32 mouse cellular contexts compared by ENCODE assay signal in the genomic region with DNA sequence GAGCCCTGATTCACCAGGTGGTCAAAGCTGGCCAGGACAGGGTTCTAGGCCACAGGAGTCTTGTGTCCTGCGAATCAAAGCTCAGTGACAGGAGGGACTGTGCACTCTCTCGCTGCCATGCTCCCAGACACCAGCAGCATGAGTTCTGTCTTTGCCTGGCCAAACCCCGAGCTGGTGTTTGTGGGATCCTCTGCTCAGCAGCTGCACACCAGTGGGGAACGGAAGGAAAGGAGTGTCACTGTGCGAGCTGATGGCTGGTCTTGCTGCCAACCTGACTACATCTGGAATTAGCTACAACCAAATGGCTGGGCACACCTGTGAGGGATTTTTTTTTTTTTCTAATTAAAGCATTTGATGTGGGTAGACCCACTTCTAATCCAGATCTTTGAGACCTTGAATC. TPM values are rescaled to one million over a fixed set of nuclear protein-coding genes. Genes with fewer than 3 reads are reported as not detected.
DNase-seq lines count a peak whose midpoint lies in the region; ATAC-seq and TF ChIP-seq lines count a peak whose summit lies in the region.
"Had no signal": no experiment of that assay in that cellular context is flagged by ENCODE, and none has a peak within 500 bp of the region (broad histone marks: within the 10 kb centered on the region; RNA-seq: fewer than 3 reads in every experiment).

No protein-coding gene starts in this region.

- no peak overlapping the region for H3K4me2 ChIP-seq in liver, postnatal 0 days (ENCODE audit: low read depth, low read length)
- no peak overlapping the region for H3K4me2 ChIP-seq in liver, embryonic 12.5 days
- H3K4me2 ChIP-seq: forebrain, embryonic 15.5 days; hindbrain, embryonic 15.5 days; intestine, embryonic 15.5 days; midbrain, embryonic 11.5 days; stomach, embryonic 15.5 days had no signal

- 0 out of 2 replicates have a peak overlapping the region, but pooled peaks have one; percentile 12 for H3K27ac ChIP-seq in liver, postnatal 0 days (ENCODE audit: low read depth)
- no peak overlapping the region for H3K27ac ChIP-seq in liver, embryonic 12.5 days
- no peak overlapping the region for H3K27ac ChIP-seq in MEL (ENCODE audit: control insufficient read depth, low read depth, low read length)
- H3K27ac ChIP-seq: embryonic facial prominence, embryonic 10.5 days; forebrain, embryonic 15.5 days; hindbrain, embryonic 15.5 days; intestine, embryonic 15.5 days; limb, embryonic 10.5 days; macrophage; stomach, embryonic 15.5 days had no signal

- H3K4me3 ChIP-seq in liver, postnatal 0 days (ENCODE audit: low read depth, low read length): no peak overlapping the region
- H3K4me3 ChIP-seq in liver, embryonic 12.5 days: no peak overlapping the region
- H3K4me3 ChIP-seq in MEL (ENCODE audit: control insufficient read depth in 1 of 2, insufficient read depth in 1 of 2, low read depth in 2 of 2, low read length in 2 of 2): no peak overlapping the region
- H3K4me3 ChIP-seq: embryonic facial prominence, embryonic 10.5 days; forebrain, embryonic 15.5 days; heart, embryonic 10.5 days; hindbrain, embryonic 15.5 days; intestine, embryonic 15.5 days; limb, embryonic 10.5 days; stomach, embryonic 15.5 days had no signal

- H3K36me3 ChIP-seq in liver, postnatal 0 days (replicated peaks; ENCODE audit: insufficient read depth, low read length): peaks cover 34% of the 10 kb centered on the region
- peaks cover 68% of the 10 kb centered on the region for H3K36me3 ChIP-seq in liver, embryonic 12.5 days
- peaks cover 0 to 13% of the 10 kb centered on the region in 2 experiments; a peak in 3 of 4 replicates for H3K36me3 ChIP-seq in MEL (ENCODE audit: control insufficient read depth in 1 of 2, insufficient read depth in 2 of 2, low read length in 2 of 2)

- TF ChIP-seq CTCF in liver, postnatal 0 days (IDR thresholded peaks at IDR 0.05; ENCODE audit: low read depth): no peak
- TF ChIP-seq CTCF in MEL (IDR thresholded peaks at IDR 0.05 in 2 of 3, conservative IDR thresholded peaks at IDR 0.05 in 1 of 3; ENCODE audit: control insufficient read depth in 1 of 3, insufficient read depth in 1 of 3, low read depth in 2 of 3, low read length in 3 of 3, poor library complexity in 1 of 3, severe bottlenecking in 1 of 3): no peak

- TF ChIP-seq RAD21 in MEL (IDR thresholded peaks at IDR 0.05; ENCODE audit: low read depth, low read length): no peak

- H3K4me1 ChIP-seq in liver, postnatal 0 days (ENCODE audit: insufficient read depth): peaks cover 24% of the 10 kb centered on the region
- peaks cover 37% of the 10 kb centered on the region for H3K4me1 ChIP-seq in liver, embryonic 12.5 days
- peaks cover 6 to 19% of the 10 kb centered on the region in 2 experiments for H3K4me1 ChIP-seq in MEL (ENCODE audit: control insufficient read depth in 1 of 2, insufficient read depth in 2 of 2, low read length in 2 of 2)

- no peak overlapping the region for H3K9ac ChIP-seq in liver, postnatal 0 days (replicated peaks)
- no peak overlapping the region for H3K9ac ChIP-seq in liver, embryonic 12.5 days
- no peak overlapping the region for H3K9ac ChIP-seq in MEL (ENCODE audit: control insufficient read depth, low read depth, low read length, poor library complexity, severe bottlenecking)
- H3K9ac ChIP-seq: forebrain, embryonic 15.5 days; hindbrain, embryonic 15.5 days; intestine, embryonic 15.5 days; stomach, embryonic 15.5 days had no signal

- peaks cover 10% of the 10 kb centered on the region for H3K79me2 ChIP-seq in MEL (ENCODE audit: control insufficient read depth, insufficient read depth, low read length, poor library complexity)

- H3K9me3 ChIP-seq in liver, postnatal 0 days (ENCODE audit: low read length): no peaks in the 10 kb centered on the region
- no peaks in the 10 kb centered on the region for H3K9me3 ChIP-seq in liver, embryonic 12.5 days (replicated peaks)
- H3K9me3 ChIP-seq in MEL (replicated peaks; ENCODE audit: insufficient read depth, low read length): no peaks in the 10 kb centered on the region
- H3K9me3 ChIP-seq: embryonic facial prominence, embryonic 10.5 days; forebrain, embryonic 15.5 days; G1E; heart, embryonic 10.5 days; hindbrain, embryonic 15.5 days; intestine, embryonic 15.5 days; limb, embryonic 10.5 days; stomach, embryonic 15.5 days had no signal

- no peak for TF ChIP-seq EP300 in liver, postnatal 0 days (IDR thresholded peaks at IDR 0.05; ENCODE audit: low read depth)
- no peak for TF ChIP-seq EP300 in MEL (IDR thresholded peaks at IDR 0.05; ENCODE audit: low read depth in 1 of 2, low read length in 2 of 2)

- no peaks in the 10 kb centered on the region for H3K27me3 ChIP-seq in liver, postnatal 0 days (ENCODE audit: insufficient read depth, low read length)
- no peaks in the 10 kb centered on the region for H3K27me3 ChIP-seq in liver, embryonic 12.5 days (replicated peaks)
- H3K27me3 ChIP-seq in MEL (ENCODE audit: control insufficient read depth in 1 of 2, insufficient read depth in 2 of 2, low read length in 2 of 2): no peaks in the 10 kb centered on the region
- H3K27me3 ChIP-seq: CH12.LX; forebrain, embryonic 15.5 days; hindbrain, embryonic 15.5 days; intestine, embryonic 15.5 days; stomach, embryonic 15.5 days had no signal

- no peak for ATAC-seq in liver, postnatal 0 days
- ATAC-seq in liver, embryonic 12.5 days: no peak
- no peak for ATAC-seq in activated CD4-positive, CD25-positive, alpha-beta regulatory T cell, adult 4 months
- ATAC-seq: forebrain, embryonic 15.5 days; intestine, embryonic 15.5 days; lung, postnatal 0 days had no signal

- DNase-seq in liver, postnatal 0 days: no peak
- DNase-seq in MEL (ENCODE audit: low read depth, low spot score): peak; percentile 10
- DNase-seq in naive thymus-derived CD4-positive, alpha-beta T cell, adult 2 months (ENCODE audit: low read depth): peak; percentile 39
- DNase-seq in thymus, postnatal 25 days: peak; percentile 75
- DNase-seq in ovary, postnatal 36 days (ENCODE audit: low spot score): no peak
- DNase-seq: adrenal gland, postnatal 10 days; cerebellum, adult 9-11 months; gastrocnemius, postnatal 10 days; heart, postnatal 36 days; kidney, adult 8-10 months; kidney, postnatal 10 days; liver; right cerebral cortex, postnatal 25 days had no signal

- 61% methylated on average over 5 of the region's 5 CpGs for WGBS in liver, postnatal 0 days (ENCODE audit: insufficient replicate concordance)
- 75% methylated on average over 5 of the region's 5 CpGs for WGBS in liver, embryonic 12.5 days (ENCODE audit: insufficient replicate concordance)

- no peak for TF ChIP-seq POLR2A in MEL (IDR thresholded peaks at IDR 0.05; ENCODE audit: control insufficient read depth in 1 of 2, insufficient read depth in 1 of 2, low read depth in 1 of 2, low read length in 2 of 2, poor library complexity in 1 of 2)

TF ChIP-seq in MEL, 35 proteins besides CTCF, POLR2A, EP300 and RAD21 (continues in another document):
- TF ChIP-seq ZKSCAN1 (IDR thresholded peaks at IDR 0.05; ENCODE audit: low read depth, low read length) (no peak), MYC (IDR thresholded peaks at IDR 0.05; ENCODE audit: low read depth, low read length) (no peak), ZMIZ1 (IDR thresholded peaks at IDR 0.05; ENCODE audit: low read depth, low read length) (no peak), MYB (IDR thresholded peaks at IDR 0.05; ENCODE audit: low read depth, low read length) (no peak), HCFC1 (IDR thresholded peaks at IDR 0.05; ENCODE audit: low read depth, low read length) (no peak)

RNA-seq across cellular contexts. Expression of a gene that starts 5.2 kb away (rescaled TPM):
- 18.5 and 18.9 TPM in 2 replicates for polyA plus RNA-seq in liver, postnatal 0 days (2015; fragmentation: Nextera tagmentation; extraction: Ambion mirVana)
- polyA plus RNA-seq in liver, embryonic 12.5 days (2016; fragmentation: Nextera tagmentation; extraction: Ambion mirVana): 16.6 and 17.3 TPM in 2 replicates
- total RNA-seq in MEL (2012; rRNA removed): 12.0 and 18.6 TPM in 2 replicates
- polyA plus RNA-seq in MEL (2012; ENCODE audit: insufficient read depth in 1 of 2, insufficient read length in 2 of 2, low read depth in 1 of 2, low replicate concordance in 2 of 2, missing spikeins in 1 of 2): 10 to 100 TPM in 1 of 2 experiments, not detected in 1; 37.7 TPM
- polyA plus RNA-seq in activated CD4-positive, CD25-positive, alpha-beta regulatory T cell, adult 4 months (2017; shearing (Covaris generic)): 10 to 100 TPM; 35.0 to 36.0 TPM

RNA-seq across cellular contexts. Expression of a gene that starts 5.3 kb away (rescaled TPM):
- polyA plus RNA-seq in liver, postnatal 0 days (2015; fragmentation: Nextera tagmentation; extraction: Ambion mirVana): 17.8 and 20.9 TPM in 2 replicates
- 37.1 and 38.7 TPM in 2 replicates for polyA plus RNA-seq in liver, embryonic 12.5 days (2016; fragmentation: Nextera tagmentation; extraction: Ambion mirVana)
- total RNA-seq in MEL (2012; rRNA removed): 44.4 and 57.4 TPM in 2 replicates
- polyA plus RNA-seq in MEL (2012; ENCODE audit: insufficient read depth in 1 of 2, insufficient read length in 2 of 2, low read depth in 1 of 2, low replicate concordance in 2 of 2, missing spikeins in 1 of 2): 10 to 100 TPM in 1 of 2 experiments, not detected in 1; 44.0 TPM
- 10 to 100 TPM; 11.0 to 14.6 TPM for polyA plus RNA-seq in activated CD4-positive, CD25-positive, alpha-beta regulatory T cell, adult 4 months (2017; shearing (Covaris generic))

RNA-seq across cellular contexts. Expression of a gene that starts 10.2 kb away (rescaled TPM):
- 1.4 and 3.4 TPM in 2 replicates for polyA plus RNA-seq in liver, postnatal 0 days (2015; fragmentation: Nextera tagmentation; extraction: Ambion mirVana)
- 0.18 and 0.36 TPM in 2 replicates for polyA plus RNA-seq in liver, embryonic 12.5 days (2016; fragmentation: Nextera tagmentation; extraction: Ambion mirVana)
- total RNA-seq in MEL (2012; rRNA removed): not detected in 2 replicates
- polyA plus RNA-seq in MEL (2012; ENCODE audit: insufficient read depth in 1 of 2, insufficient read length in 2 of 2, low read depth in 1 of 2, low replicate concordance in 2 of 2, missing spikeins in 1 of 2): under 1 TPM in 1 of 2 experiments, not detected in 1; 0.06 TPM
- 1 to 10 TPM; 3.2 to 5.1 TPM for polyA plus RNA-seq in activated CD4-positive, CD25-positive, alpha-beta regulatory T cell, adult 4 months (2017; shearing (Covaris generic))
- total RNA-seq: G1E; granulocyte monocyte progenitor cell, adult 5-6 weeks; layer of hippocampus, adult 18-20 months; layer of hippocampus, postnatal 25 days had no signal
- polyA plus RNA-seq: brain, embryonic 14.5 days; forebrain, embryonic 15.5 days; G1E; hindbrain, embryonic 15.5 days; limb, embryonic 10.5 days; macrophage; midbrain, embryonic 11.5 days; neural tube, embryonic 11.5 days had no signal

RNA-seq across cellular contexts. Expression of a gene that starts 27.5 kb away (rescaled TPM):
- polyA plus RNA-seq in liver, postnatal 0 days (2015; fragmentation: Nextera tagmentation; extraction: Ambion mirVana): 4.9 and 5.8 TPM in 2 replicates
- 29.3 and 31.4 TPM in 2 replicates for polyA plus RNA-seq in liver, embryonic 12.5 days (2016; fragmentation: Nextera tagmentation; extraction: Ambion mirVana)
- total RNA-seq in MEL (2012; rRNA removed): 20.6 and 20.8 TPM in 2 replicates
- 10 to 100 TPM in 1 of 2 experiments, not detected in 1; 25.5 TPM for polyA plus RNA-seq in MEL (2012; ENCODE audit: insufficient read depth in 1 of 2, insufficient read length in 2 of 2, low read depth in 1 of 2, low replicate concordance in 2 of 2, missing spikeins in 1 of 2)
- polyA plus RNA-seq in activated CD4-positive, CD25-positive, alpha-beta regulatory T cell, adult 4 months (2017; shearing (Covaris generic)): 10 to 100 TPM; 14.8 to 15.1 TPM

RNA-seq across cellular contexts. Expression of a gene that starts 38.0 kb away (rescaled TPM):
- polyA plus RNA-seq in liver, postnatal 0 days (2015; fragmentation: Nextera tagmentation; extraction: Ambion mirVana): 211 and 220 TPM in 2 replicates
- polyA plus RNA-seq in liver, embryonic 12.5 days (2016; fragmentation: Nextera tagmentation; extraction: Ambion mirVana): 149 and 160 TPM in 2 replicates
- total RNA-seq in MEL (2012; rRNA removed): 299 and 344 TPM in 2 replicates
- 100 to 1,000 TPM; 321 to 338 TPM for polyA plus RNA-seq in MEL (2012; ENCODE audit: insufficient read depth in 1 of 2, insufficient read length in 2 of 2, low read depth in 1 of 2, low replicate concordance in 2 of 2, missing spikeins in 1 of 2)
- 100 to 1,000 TPM; 750 to 796 TPM for polyA plus RNA-seq in activated CD4-positive, CD25-positive, alpha-beta regulatory T cell, adult 4 months (2017; shearing (Covaris generic))

Comparison
In these comparisons a context has a peak if more than half of its experiments do, and no peak if none do; other contexts are left out.
1. DNase-seq: peak in MEL (single experiment), naive thymus-derived CD4-positive, alpha-beta T cell, adult 2 months (single experiment) and thymus, postnatal 25 days (single experiment); none in liver, postnatal 0 days (single experiment) and ovary, postnatal 36 days (single experiment).